Mouse (Mus musculus) embryonic fibroblast, embryonic 13.5 days (primary cell): ENCODE measurements around the gene Nop16. TPM values are rescaled to one million over a fixed set of nuclear protein-coding genes. Genes with fewer than 3 reads are reported as not detected.
"Not testable (repeated sequence)": the region's sequence is repeated elsewhere in the genome, so short reads cannot be mapped to it uniquely, and the experiment has no call there.

Experiments used
- H3K27ac ChIP-seq: 2 replicates; pipeline ENCODE4 v1.5.1; 2012; ENCODE audit warnings: low read length, control low read depth, inconsistent platforms; ENCODE audit not compliant: insufficient read depth
- H3K4me1 ChIP-seq: 2 replicates; pipeline ENCODE4 v1.6.1; 2011; ENCODE audit warnings: low read length; ENCODE audit not compliant: control insufficient read depth, insufficient read depth
- H3K4me3 ChIP-seq: 2 replicates; pipeline ENCODE4 v1.5.1; 2011; ENCODE audit warnings: mild to moderate bottlenecking, control low read depth, low read length; ENCODE audit not compliant: insufficient read depth
- CTCF ChIP-seq: IDR thresholded peaks from 2 replicates; pipeline ENCODE4 v1.5.1; 2011; ENCODE audit warnings: mild to moderate bottlenecking, control low read depth, low read length, moderate library complexity, borderline replicate concordance; ENCODE audit not compliant: insufficient read depth
- POLR2A ChIP-seq: IDR thresholded peaks from 2 replicates; pipeline ENCODE4 v1.6.1; 2011; ENCODE audit warnings: low read depth, mild to moderate bottlenecking, control low read depth, low read length, moderate library complexity
- polyA plus RNA-seq: library from polyadenylated mRNA; stranded (reverse); fragments of >200 nt; gene quantifications from 2 replicates; pipeline ENCODE4 v1.2.4, GENCODE M21; 2011; ENCODE audit warnings: low read depth; ENCODE audit not compliant: missing spikeins, insufficient read length

The Nop16 gene
- polyA plus RNA-seq, result 28.9 and 36.4 TPM in 2 replicates

- peak; percentile 88 for TF ChIP-seq POLR2A
- no peak for TF ChIP-seq CTCF
- peak within 1 kb of the TSS; percentile 82 for H3K27ac ChIP-seq
These were observed at the start of gene Nop16, which contains the start of gene Higd2a for GRCm38 (mm10) chr13:54589996-54590951. Gene Nop16, minus strand, starts transcription at chr13:54590090. Gene Higd2a, plus strand, starts transcription at chr13:54590207.

GRCm38 (mm10) chr13:54635011-54635410, 45.1 kb upstream of the Nop16 start:
- H3K4me1 ChIP-seq, result no peaks in the 10 kb centered on the region
- H3K4me3 ChIP-seq, result no peak overlapping the region
- TF ChIP-seq POLR2A, result no peak
- no peak for TF ChIP-seq CTCF
- H3K27ac ChIP-seq, result no peak overlapping the region

More at GRCm38 (mm10) chr13:54589996-54590951, at the start of gene Nop16, which contains the start of gene Higd2a:
- H3K4me1 ChIP-seq, result peaks cover 7% of the 10 kb centered on the region
- H3K4me3 ChIP-seq, result peak within 1 kb of the TSS; percentile 88

- no peak overlapping the region for H3K27ac ChIP-seq
- 0 out of 2 replicates have a peak, but pooled peaks cover 2% of the 10 kb centered on the region for H3K4me1 ChIP-seq
- no peak for TF ChIP-seq POLR2A
- no peak overlapping the region for H3K4me3 ChIP-seq
These were observed 42.9 kb upstream of the Nop16 start for GRCm38 (mm10) chr13:54632731-54633277.

- Histone ChIP-seq H3K4me1 (peaks cover 2% of the 10 kb centered on the region; the same call in 1 of the 2 replicates), H3K27ac (peak overlapping the region; percentile 73), H3K4me3 (no peak overlapping the region)
- no peak for TF ChIP-seq POLR2A
These were observed 39.2 kb upstream of the Nop16 start for GRCm38 (mm10) chr13:54629128-54629527.

DNA sequence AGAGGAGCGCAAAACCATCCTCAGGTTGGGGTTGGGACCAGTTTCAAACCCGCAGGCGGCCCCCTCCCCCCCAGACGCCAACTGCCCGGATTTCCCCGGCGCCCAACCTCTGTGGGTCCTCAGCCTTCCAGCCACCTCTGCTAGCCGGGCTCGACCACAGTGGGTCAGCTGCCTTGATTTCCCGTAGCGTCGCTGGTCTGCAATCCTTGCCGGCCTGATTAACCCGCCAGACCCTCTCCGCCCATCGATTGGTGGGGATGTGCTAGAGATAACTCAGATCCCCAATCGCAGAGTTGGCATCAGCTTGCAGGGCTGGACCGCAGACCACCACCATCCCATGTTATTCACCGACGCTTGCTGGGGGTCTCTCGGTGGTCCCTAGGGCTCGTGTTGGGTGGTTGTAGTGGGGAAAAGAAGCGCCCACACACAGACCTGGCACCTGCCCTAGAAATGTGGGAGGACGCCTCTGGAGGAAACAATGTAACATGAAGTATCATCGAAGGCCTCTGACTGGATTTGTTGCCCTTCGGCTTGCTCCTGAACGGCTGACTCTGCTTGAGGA, 32.2 kb upstream of the Nop16 start:
- peak overlapping the region; percentile 98 for H3K4me3 ChIP-seq
- peaks cover 6% of the 10 kb centered on the region for H3K4me1 ChIP-seq
- peak; percentile 33; the same call in 1 of the 2 replicates for TF ChIP-seq POLR2A
- no peak for TF ChIP-seq CTCF
- H3K27ac ChIP-seq, result peak overlapping the region; percentile 61

- H3K4me3 ChIP-seq, result peak within 1 kb of the TSS; percentile 98
- peaks cover 6% of the 10 kb centered on the region for H3K4me1 ChIP-seq
- TF ChIP-seq POLR2A, result peak; percentile 86
- TF ChIP-seq CTCF, result peak; percentile 82; the same call in 1 of the 2 replicates
- H3K27ac ChIP-seq, result peak within 1 kb of the TSS; percentile 61
These were observed 31.5 kb upstream of the Nop16 start, which contains the start of gene Faf2 for GRCm38 (mm10) chr13:54621155-54621932. Gene Faf2, plus strand, starts transcription at chr13:54621784.

DNA sequence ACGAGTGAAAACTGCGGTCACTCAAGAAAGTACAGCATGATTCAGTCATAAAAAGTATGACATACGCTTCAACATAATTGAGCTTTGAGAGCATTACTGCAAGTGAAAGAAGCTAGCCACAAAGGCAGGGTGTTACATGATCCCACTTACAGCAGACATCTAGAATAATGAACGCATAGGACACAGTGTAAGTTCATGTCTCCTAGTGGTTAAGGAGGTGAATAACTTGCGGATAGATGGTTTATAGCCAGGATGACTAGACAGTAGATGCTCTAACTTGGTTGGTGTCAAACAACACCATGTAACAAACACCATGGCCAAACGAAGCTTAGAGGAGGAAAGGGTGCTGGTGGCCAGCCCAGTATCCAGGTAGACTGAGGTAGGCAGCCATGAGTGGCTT, 27.1 kb upstream of the Nop16 start:
- H3K27ac ChIP-seq, result no peak overlapping the region
- H3K4me3 ChIP-seq, result no peak overlapping the region
- no peaks in the 10 kb centered on the region for H3K4me1 ChIP-seq
- TF ChIP-seq CTCF, result no peak
- no peak for TF ChIP-seq POLR2A

DNA sequence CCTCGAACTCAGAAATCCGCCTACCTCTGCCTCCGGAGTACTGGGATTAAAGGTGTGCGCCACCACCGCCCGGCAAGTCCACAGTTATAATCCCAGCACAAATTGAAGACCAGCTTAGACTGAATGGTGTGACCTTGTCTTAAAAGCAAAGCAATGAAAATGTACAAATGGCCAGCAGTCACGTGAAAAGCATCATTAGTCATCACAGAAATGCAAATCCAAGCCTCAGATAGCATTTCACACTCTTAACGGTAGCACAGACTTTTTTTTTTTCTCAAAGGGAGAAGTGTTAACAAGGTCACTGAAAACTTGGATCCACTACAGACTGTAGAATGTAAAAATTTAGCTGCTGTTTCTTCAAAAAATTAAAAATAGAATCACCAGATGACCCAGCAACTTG, 26.4 kb upstream of the Nop16 start:
- Histone ChIP-seq H3K27ac (no peak overlapping the region), H3K4me1 (no peaks in the 10 kb centered on the region), H3K4me3 (no peak overlapping the region)
- TF ChIP-seq POLR2A, result no peak
- no peak for TF ChIP-seq CTCF

DNA sequence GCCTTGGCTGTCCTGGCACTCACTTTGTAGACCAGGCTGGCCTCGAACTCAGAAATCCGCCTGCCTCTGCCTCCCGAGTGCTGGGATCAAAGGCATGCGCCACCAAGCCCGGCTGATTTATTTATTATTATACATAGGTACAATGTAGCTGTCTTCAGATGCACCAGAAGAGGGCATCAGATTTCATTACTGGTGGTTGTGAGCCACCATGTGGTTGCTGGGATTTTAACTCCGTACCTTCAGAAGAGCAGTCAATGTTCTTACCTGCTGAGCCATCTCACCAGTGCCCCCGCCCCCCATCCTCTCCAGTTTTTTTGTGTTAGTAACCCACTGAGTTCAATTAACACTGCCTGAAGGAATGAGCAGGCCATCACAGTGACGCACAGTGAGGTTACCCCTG, 23.3 kb upstream of the Nop16 start:
- H3K4me3 ChIP-seq, H3K4me1 ChIP-seq, H3K27ac ChIP-seq: not testable (repeated sequence)
